Mouse (Mus musculus): ENCODE data around the gene Camta1. TPM values are rescaled to one million over a fixed set of nuclear protein-coding genes. Genes with fewer than 3 reads are reported as not detected.

Gene Camta1
- polyA plus RNA-seq, 1 experiment from 2014 or later = 77.1 TPM

GRCm38 (mm10) chr4:151477950-151478349, 383.7 kb downstream of the Camta1 start:
- peaks cover 3% of the 10 kb centered on the region; the same call in 1 of the 2 replicates for H3K27me3 ChIP-seq
- no peak overlapping the region for H3K4me2 ChIP-seq (replicated peaks)
- H3K4me1 ChIP-seq = no peaks in the 10 kb centered on the region
- WGBS = 80% methylated on average over 6 of the region's 6 CpGs
- no peaks in the 10 kb centered on the region for H3K9me3 ChIP-seq (replicated peaks)
- no peak overlapping the region for H3K27ac ChIP-seq (replicated peaks)
- no peaks in the 10 kb centered on the region for H3K36me3 ChIP-seq
- no peak for ATAC-seq (ENCODE audit: insufficient number of reproducible peaks, low FRiP score, low TSS enrichment, low read depth)
- H3K9ac ChIP-seq = no peak overlapping the region
- no peak overlapping the region for H3K4me3 ChIP-seq (replicated peaks)

GRCm38 (mm10) chr4:151474895-151475470, 386.7 kb downstream of the Camta1 start:
- no peak overlapping the region for H3K4me2 ChIP-seq (replicated peaks)
- WGBS = 80% methylated on average over 16 of the region's 16 CpGs
- H3K27me3 ChIP-seq = peaks cover 3% of the 10 kb centered on the region; the same call in 1 of the 2 replicates
- no peaks in the 10 kb centered on the region for H3K36me3 ChIP-seq
- no peaks in the 10 kb centered on the region for H3K9me3 ChIP-seq (replicated peaks)
- no peak overlapping the region for H3K9ac ChIP-seq
- no peak overlapping the region for H3K4me3 ChIP-seq (replicated peaks)
- no peaks in the 10 kb centered on the region for H3K4me1 ChIP-seq
- H3K27ac ChIP-seq (replicated peaks) = no peak overlapping the region
- no peak for ATAC-seq (ENCODE audit: insufficient number of reproducible peaks, low FRiP score, low TSS enrichment, low read depth)

- no peak overlapping the region for H3K27ac ChIP-seq (replicated peaks)
- no peaks in the 10 kb centered on the region for H3K9me3 ChIP-seq (replicated peaks)
- no peak for ATAC-seq (ENCODE audit: insufficient number of reproducible peaks, low FRiP score, low TSS enrichment, low read depth)
- 78% methylated on average over 4 of the region's 4 CpGs for WGBS
- no peak overlapping the region for H3K4me2 ChIP-seq (replicated peaks)
- no peaks in the 10 kb centered on the region for H3K4me1 ChIP-seq
- peaks cover 3% of the 10 kb centered on the region; the same call in 1 of the 2 replicates for H3K27me3 ChIP-seq
- no peak overlapping the region for H3K9ac ChIP-seq
- no peak overlapping the region for H3K4me3 ChIP-seq (replicated peaks)
- no peaks in the 10 kb centered on the region for H3K36me3 ChIP-seq
Observed at GRCm38 (mm10) chr4:151471886-151472285, 389.8 kb downstream of the Camta1 start.

- Histone ChIP-seq H3K27me3 (peaks cover 3% of the 10 kb centered on the region; the same call in 1 of the 2 replicates), H3K4me2 (replicated peaks) (no peak overlapping the region), H3K36me3 (no peaks in the 10 kb centered on the region), H3K4me3 (replicated peaks) (no peak overlapping the region), H3K9ac (no peak overlapping the region), H3K4me1 (no peaks in the 10 kb centered on the region), H3K9me3 (replicated peaks) (no peaks in the 10 kb centered on the region), H3K27ac (replicated peaks) (no peak overlapping the region)
- 85% methylated on average over 5 of the region's 5 CpGs for WGBS
- no peak for ATAC-seq (ENCODE audit: insufficient number of reproducible peaks, low FRiP score, low TSS enrichment, low read depth)
Observed at GRCm38 (mm10) chr4:151468381-151468780, 393.3 kb downstream of the Camta1 start.

GRCm38 (mm10) chr4:151458686-151459085, 403.0 kb downstream of the Camta1 start:
- Histone ChIP-seq H3K9me3 (replicated peaks) (no peaks in the 10 kb centered on the region), H3K36me3 (no peaks in the 10 kb centered on the region), H3K4me3 (replicated peaks) (no peak overlapping the region), H3K4me1 (no peaks in the 10 kb centered on the region), H3K27me3 (no peaks in the 10 kb centered on the region), H3K4me2 (replicated peaks) (no peak overlapping the region), H3K27ac (replicated peaks) (no peak overlapping the region), H3K9ac (no peak overlapping the region)
- 75% methylated on average over 11 of the region's 11 CpGs for WGBS
- ATAC-seq (ENCODE audit: insufficient number of reproducible peaks, low FRiP score, low TSS enrichment, low read depth) = no peak

- Histone ChIP-seq H3K27ac (replicated peaks) (no peak overlapping the region), H3K27me3 (0 out of 2 replicates have a peak, but pooled peaks cover under 1% of the 10 kb centered on the region), H3K4me2 (replicated peaks) (no peak overlapping the region), H3K9ac (no peak overlapping the region), H3K36me3 (no peaks in the 10 kb centered on the region), H3K4me3 (replicated peaks) (no peak overlapping the region), H3K4me1 (0 out of 2 replicates have a peak, but pooled peaks cover 6% of the 10 kb centered on the region), H3K9me3 (replicated peaks) (no peaks in the 10 kb centered on the region)
- no peak for ATAC-seq (ENCODE audit: insufficient number of reproducible peaks, low FRiP score, low TSS enrichment, low read depth)
- 77% methylated on average over 3 of the region's 3 CpGs for whole genome bisulfite sequencing
Observed at GRCm38 (mm10) chr4:151454611-151455010, 407.1 kb downstream of the Camta1 start.

GRCm38 (mm10) chr4:151454065-151454464, 407.6 kb downstream of the Camta1 start:
- H3K27ac ChIP-seq (replicated peaks) = no peak overlapping the region
- no peak for ATAC-seq (ENCODE audit: insufficient number of reproducible peaks, low FRiP score, low TSS enrichment, low read depth)
- 0 out of 2 replicates have a peak, but pooled peaks cover 6% of the 10 kb centered on the region for H3K4me1 ChIP-seq
- H3K4me3 ChIP-seq (replicated peaks) = no peak overlapping the region
- peaks cover 5% of the 10 kb centered on the region; the same call in 1 of the 2 replicates for H3K27me3 ChIP-seq
- H3K9ac ChIP-seq = no peak overlapping the region
- WGBS = 77% methylated on average over 3 of the region's 3 CpGs
- H3K36me3 ChIP-seq = no peaks in the 10 kb centered on the region
- no peaks in the 10 kb centered on the region for H3K9me3 ChIP-seq (replicated peaks)
- H3K4me2 ChIP-seq (replicated peaks) = no peak overlapping the region

- Histone ChIP-seq H3K27ac (replicated peaks) (no peak overlapping the region), H3K4me1 (0 out of 2 replicates have a peak, but pooled peaks cover 6% of the 10 kb centered on the region), H3K9ac (no peak overlapping the region), H3K4me2 (replicated peaks) (no peak overlapping the region), H3K9me3 (replicated peaks) (no peaks in the 10 kb centered on the region), H3K36me3 (no peaks in the 10 kb centered on the region), H3K27me3 (peaks cover 5% of the 10 kb centered on the region; the same call in 1 of the 2 replicates), H3K4me3 (replicated peaks) (no peak overlapping the region)
- 65% methylated on average over 6 of the region's 6 CpGs for WGBS
- no peak for ATAC-seq (ENCODE audit: insufficient number of reproducible peaks, low FRiP score, low TSS enrichment, low read depth)
Observed at GRCm38 (mm10) chr4:151451885-151452284, 409.8 kb downstream of the Camta1 start.

GRCm38 (mm10) chr4:151449981-151450380, 411.7 kb downstream of the Camta1 start:
- WGBS = 11% methylated on average over 8 of the region's 8 CpGs
- Histone ChIP-seq H3K36me3 (no peaks in the 10 kb centered on the region), H3K27ac (replicated peaks) (no peak overlapping the region), H3K9ac (no peak overlapping the region), H3K27me3 (peaks cover 5% of the 10 kb centered on the region; the same call in 1 of the 2 replicates), H3K4me1 (0 out of 2 replicates have a peak, but pooled peaks cover 6% of the 10 kb centered on the region), H3K9me3 (replicated peaks) (no peaks in the 10 kb centered on the region), H3K4me3 (replicated peaks) (no peak overlapping the region), H3K4me2 (replicated peaks) (no peak overlapping the region)
- no peak for ATAC-seq (ENCODE audit: insufficient number of reproducible peaks, low FRiP score, low TSS enrichment, low read depth)

GRCm38 (mm10) chr4:151448341-151448740, 413.3 kb downstream of the Camta1 start:
- H3K27me3 ChIP-seq = peaks cover 5% of the 10 kb centered on the region; the same call in 1 of the 2 replicates
- H3K4me2 ChIP-seq (replicated peaks) = no peak overlapping the region
- no peaks in the 10 kb centered on the region for H3K36me3 ChIP-seq
- H3K9me3 ChIP-seq (replicated peaks) = no peaks in the 10 kb centered on the region
- H3K9ac ChIP-seq = no peak overlapping the region
- no peak for ATAC-seq (ENCODE audit: insufficient number of reproducible peaks, low FRiP score, low TSS enrichment, low read depth)
- 96% methylated on average over 2 of the region's 2 CpGs for WGBS
- H3K4me1 ChIP-seq = 0 out of 2 replicates have a peak, but pooled peaks cover 6% of the 10 kb centered on the region
- no peak overlapping the region for H3K27ac ChIP-seq (replicated peaks)
- H3K4me3 ChIP-seq (replicated peaks) = no peak overlapping the region

GRCm38 (mm10) chr4:151444665-151445064, 417.0 kb downstream of the Camta1 start:
- Histone ChIP-seq H3K4me1 (no peaks in the 10 kb centered on the region), H3K36me3 (no peaks in the 10 kb centered on the region), H3K27ac (replicated peaks) (no peak overlapping the region), H3K9me3 (replicated peaks) (no peaks in the 10 kb centered on the region), H3K4me2 (replicated peaks) (no peak overlapping the region), H3K4me3 (replicated peaks) (no peak overlapping the region), H3K9ac (no peak overlapping the region), H3K27me3 (peaks cover 5% of the 10 kb centered on the region; the same call in 1 of the 2 replicates)
- 68% methylated on average over 4 of the region's 4 CpGs for WGBS
- no peak for ATAC-seq (ENCODE audit: insufficient number of reproducible peaks, low FRiP score, low TSS enrichment, low read depth)

- H3K4me2 ChIP-seq (replicated peaks) = no peak overlapping the region
- no peak overlapping the region for H3K4me3 ChIP-seq (replicated peaks)
- no peaks in the 10 kb centered on the region for H3K36me3 ChIP-seq
Observed at GRCm38 (mm10) chr4:151438561-151438960, 423.1 kb downstream of the Camta1 start.

More at GRCm38 (mm10) chr4:151438561-151438960, 423.1 kb downstream of the Camta1 start:
- WGBS = 54% methylated on average over 7 of the region's 7 CpGs
- Histone ChIP-seq H3K9me3 (replicated peaks) (no peaks in the 10 kb centered on the region), H3K9ac (no peak overlapping the region), H3K27ac (replicated peaks) (no peak overlapping the region), H3K27me3 (no peaks in the 10 kb centered on the region), H3K4me1 (no peaks in the 10 kb centered on the region)
- ATAC-seq (ENCODE audit: insufficient number of reproducible peaks, low FRiP score, low TSS enrichment, low read depth) = no peak
